Mouse (Mus musculus) forebrain, embryonic 12.5 days (tissue): ENCODE measurements around the gene Hpgds. TPM values are rescaled to one million over a fixed set of nuclear protein-coding genes. Genes with fewer than 3 reads are reported as not detected.
A peak's percentile ranks its signal among the peaks of the same experiment; 100 is the strongest.

Experiments
- ATAC-seq: fragments of 200-750 bp; cut with Nextera tagmentation; 2 replicates; pipeline ENCODE4 v1.8.0; 2017; ENCODE audit warnings: moderate TSS enrichment; ENCODE audit not compliant: low FRiP score
- H3K27ac ChIP-seq: fragments of 300-500 bp; sonication (generic); 2 replicates; pipeline ENCODE4 v1.5.1; 2016; ENCODE audit warnings: mild to moderate bottlenecking
- H3K27me3 ChIP-seq: fragments of 300-500 bp; sonication (generic); 2 replicates; pipeline ENCODE4 v1.6.1; 2016; ENCODE audit warnings: mild to moderate bottlenecking
- H3K36me3 ChIP-seq: fragments of 300-500 bp; sonication (generic); replicated peaks from 2 replicates; pipeline ENCODE4 v1.6.1; 2016; ENCODE audit warnings: mild to moderate bottlenecking
- H3K4me1 ChIP-seq: fragments of 300-500 bp; sonication (generic); 2 replicates; pipeline ENCODE4 v1.6.1; 2016
- H3K4me2 ChIP-seq: fragments of 300-500 bp; sonication (generic); 2 replicates; pipeline ENCODE4 v1.6.1; 2016; ENCODE audit warnings: mild to moderate bottlenecking, moderate library complexity
- H3K4me3 ChIP-seq: fragments of 300-500 bp; sonication (generic); replicated peaks from 2 replicates; pipeline ENCODE4 v1.5.1; 2016; ENCODE audit warnings: mild to moderate bottlenecking
- H3K9ac ChIP-seq: fragments of 300-500 bp; sonication (generic); 2 replicates; pipeline ENCODE4 v1.6.1; 2016; ENCODE audit warnings: mild to moderate bottlenecking
- H3K9me3 ChIP-seq: fragments of 300-500 bp; sonication (generic); 2 replicates; pipeline ENCODE4 v1.6.1; 2016
- WGBS: fragments of 180-500 bp; shearing (Covaris S2); methylation state at CpG from one replicate; pipeline ENCODE4 v1.1.7; 2016; 5-methylcytosine and 5-hydroxymethylcytosine counted together
- polyA plus RNA-seq: library from polyadenylated mRNA; unstranded; fragments of >200 nt; fragmentation: Nextera tagmentation; extraction: Ambion mirVana; gene quantifications from 2 replicates; pipeline ENCODE4 v1.2.1, GENCODE M21; 2016

Hpgds gene
- polyA plus RNA-seq, 1 experiment from 2014 or later: 6.1 TPM

DNA sequence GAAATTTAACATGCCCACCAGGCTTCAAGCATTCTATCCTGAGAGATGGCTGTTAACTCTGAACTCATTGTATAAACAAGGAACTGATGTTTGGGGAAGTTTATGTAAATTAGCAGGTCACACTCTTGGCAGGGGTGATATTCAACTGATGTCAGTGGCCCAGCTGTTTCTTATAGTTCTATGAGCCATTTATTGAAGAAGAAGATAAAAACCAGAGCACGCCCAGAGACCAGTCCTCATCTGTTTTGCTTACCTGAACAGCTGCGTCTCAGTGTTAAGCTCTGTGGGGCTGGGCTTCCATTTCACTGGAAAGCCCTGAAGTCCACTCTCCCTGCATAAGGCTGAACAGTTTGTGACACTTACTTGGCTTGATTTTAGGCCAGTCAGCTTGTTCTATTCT is 6.9 kb downstream of the Hpgds start:
- no peak for ATAC-seq
- Histone ChIP-seq H3K4me3 (no peak overlapping the region), H3K36me3 (no peaks in the 10 kb centered on the region), H3K9me3 (no peaks in the 10 kb centered on the region), H3K27ac (peak overlapping the region; percentile 61), H3K9ac (no peak overlapping the region), H3K27me3 (no peaks in the 10 kb centered on the region), H3K4me1 (peaks cover 16% of the 10 kb centered on the region), H3K4me2 (no peak overlapping the region)
- WGBS: 36% methylated on average over 2 of the region's 2 CpGs

DNA sequence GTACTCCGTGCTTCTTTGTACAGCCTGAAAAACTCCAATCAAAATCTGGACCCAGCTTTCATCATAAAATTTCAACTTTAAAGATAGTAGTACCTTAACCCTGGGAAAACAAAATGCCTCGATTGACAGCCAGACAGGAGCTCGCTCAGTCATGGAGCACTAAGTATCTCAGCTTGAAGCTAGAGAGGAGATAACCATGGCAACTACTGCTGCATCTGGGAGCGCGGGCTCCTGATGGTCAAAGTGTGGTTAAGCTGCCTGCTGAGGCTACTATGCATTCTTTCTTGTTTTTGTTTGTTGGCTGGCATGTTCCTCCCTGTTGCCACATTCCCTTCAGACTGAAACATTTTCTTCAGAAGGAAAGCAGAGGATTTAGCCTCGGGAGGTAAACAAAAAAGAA is 12.3 kb downstream of the Hpgds start:
- Histone ChIP-seq H3K9me3 (no peaks in the 10 kb centered on the region), H3K4me2 (no peak overlapping the region), H3K4me3 (no peak overlapping the region), H3K36me3 (no peaks in the 10 kb centered on the region), H3K27me3 (no peaks in the 10 kb centered on the region), H3K9ac (no peak overlapping the region), H3K4me1 (peaks cover 6% of the 10 kb centered on the region), H3K27ac (no peak overlapping the region)
- WGBS: 40% methylated on average over 6 of the region's 6 CpGs
- ATAC-seq: peak; percentile 43; the same call in 1 of the 2 replicates

DNA sequence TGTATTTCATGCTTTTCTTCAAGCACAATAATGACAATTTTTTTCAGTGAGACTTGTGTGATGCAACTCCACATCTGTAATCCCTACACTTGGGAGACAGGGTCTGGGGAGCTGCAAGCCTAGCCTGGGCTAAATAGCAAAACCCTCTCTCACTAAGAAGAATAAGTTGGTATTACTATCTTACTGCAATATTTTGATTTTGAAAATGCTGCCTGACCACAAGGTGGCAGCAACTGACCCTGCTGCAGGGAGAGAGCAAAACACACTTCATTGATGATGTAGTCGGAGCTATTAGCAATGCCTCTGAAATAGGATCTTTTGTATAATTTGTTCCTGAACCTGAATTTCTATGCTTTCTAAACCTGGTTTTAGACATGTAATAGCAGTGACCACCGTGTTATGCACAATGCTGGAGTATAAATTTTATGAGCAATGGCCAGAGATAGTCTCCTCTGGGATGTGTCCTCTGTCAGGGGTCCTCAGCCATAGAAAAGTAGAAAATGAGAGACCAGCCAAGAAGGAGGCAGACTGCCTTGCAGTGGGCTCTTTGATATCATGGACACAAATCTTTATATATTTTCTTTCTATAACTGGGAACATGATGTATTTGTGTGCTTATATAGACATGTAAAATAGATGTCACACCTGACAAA is 18.5 kb downstream of the Hpgds start:
- no peak overlapping the region for H3K4me2 ChIP-seq
- 19% methylated on average over 2 of the region's 2 CpGs for WGBS
- ATAC-seq: peak; percentile 57; the same call in 1 of the 2 replicates
- H3K9ac ChIP-seq: no peak overlapping the region
- H3K9me3 ChIP-seq: no peaks in the 10 kb centered on the region
- H3K4me3 ChIP-seq: no peak overlapping the region
- H3K27me3 ChIP-seq: no peaks in the 10 kb centered on the region
- H3K4me1 ChIP-seq: peaks cover 3% of the 10 kb centered on the region; the same call in 1 of the 2 replicates
- no peaks in the 10 kb centered on the region; the same call in 1 of the 2 replicates for H3K36me3 ChIP-seq
- H3K27ac ChIP-seq: no peak overlapping the region

DNA sequence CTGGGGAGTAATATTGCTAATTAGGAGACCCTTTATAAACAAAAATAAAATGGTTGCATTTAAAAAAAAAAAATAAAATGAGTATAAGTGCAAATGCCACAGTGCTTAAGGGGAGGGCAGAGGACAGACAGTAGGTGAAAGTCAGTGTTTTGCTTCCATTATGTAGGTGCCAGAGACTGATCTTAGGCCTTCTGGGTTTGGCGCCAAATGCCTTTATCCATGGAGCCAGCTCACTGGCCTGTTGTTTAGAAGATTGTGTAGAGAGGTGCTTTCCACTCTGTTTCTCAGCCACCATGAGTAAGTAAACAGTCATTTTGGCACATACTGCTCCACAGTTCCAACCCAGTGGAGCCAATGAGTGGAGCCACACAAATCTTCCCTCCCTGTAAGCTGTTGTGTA is 27.2 kb downstream of the Hpgds start:
- no peak for ATAC-seq
- 96% methylated on average over 1 of the region's 1 CpGs for WGBS
- Histone ChIP-seq H3K9ac (no peak overlapping the region), H3K36me3 (peaks cover 52% of the 10 kb centered on the region), H3K27ac (no peak overlapping the region), H3K4me1 (no peaks in the 10 kb centered on the region), H3K27me3 (no peaks in the 10 kb centered on the region), H3K9me3 (no peaks in the 10 kb centered on the region), H3K4me2 (no peak overlapping the region), H3K4me3 (no peak overlapping the region)

DNA sequence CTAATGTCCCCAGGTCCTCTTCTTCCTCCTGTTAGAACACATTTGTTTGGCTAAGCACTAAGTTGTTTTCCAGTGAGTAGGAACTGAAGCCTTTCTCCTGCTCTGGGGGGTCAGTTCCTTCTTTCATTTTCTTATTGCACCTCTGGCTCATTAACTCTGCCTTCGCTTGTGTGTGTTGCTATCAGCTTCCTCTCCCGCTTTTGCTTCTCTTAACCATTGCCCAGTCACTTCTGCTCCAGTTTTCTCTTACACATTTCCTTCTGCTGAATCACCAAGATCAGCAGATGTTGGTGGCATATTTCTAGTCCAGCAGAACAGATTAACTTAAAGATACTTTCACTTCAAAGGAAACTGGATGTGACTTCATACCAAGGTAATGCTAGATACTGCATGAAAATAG is 29.8 kb downstream of the Hpgds start:
- no peak for ATAC-seq
- Histone ChIP-seq H3K4me3 (no peak overlapping the region), H3K4me2 (no peak overlapping the region), H3K9ac (no peak overlapping the region), H3K27me3 (no peaks in the 10 kb centered on the region), H3K9me3 (no peaks in the 10 kb centered on the region), H3K27ac (no peak overlapping the region), H3K4me1 (no peaks in the 10 kb centered on the region), H3K36me3 (peaks cover 55% of the 10 kb centered on the region)
- WGBS: 84% methylated on average over 2 of the region's 2 CpGs

DNA sequence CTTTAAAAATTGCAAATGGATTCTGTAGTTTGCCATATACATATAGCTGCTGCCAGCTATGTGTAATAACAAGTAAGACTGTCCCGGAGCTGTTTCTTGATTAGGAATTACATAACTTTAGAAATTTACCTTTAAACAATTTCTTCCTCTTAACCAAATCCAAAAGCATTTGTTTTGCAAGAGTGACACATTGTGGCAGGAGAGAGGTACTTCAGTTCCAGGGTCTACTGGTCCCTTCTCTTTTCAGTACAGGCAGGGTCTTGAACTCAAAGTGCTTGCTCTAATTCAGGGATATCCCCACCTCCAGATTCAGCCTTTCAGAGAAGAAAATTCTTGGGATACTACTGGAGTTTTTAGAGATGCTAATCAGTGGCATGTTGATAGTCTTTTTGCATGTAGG is 65.6 kb downstream of the Hpgds start:
- no peak for ATAC-seq
- H3K9ac ChIP-seq: no peak overlapping the region
- peaks cover 3% of the 10 kb centered on the region; the same call in 1 of the 2 replicates for H3K4me1 ChIP-seq
- 90% methylated on average over 1 of the region's 1 CpGs for whole genome bisulfite sequencing
- H3K27me3 ChIP-seq: no peaks in the 10 kb centered on the region
- H3K36me3 ChIP-seq: peaks cover 53% of the 10 kb centered on the region
- H3K4me3 ChIP-seq: no peak overlapping the region
- no peak overlapping the region for H3K27ac ChIP-seq
- H3K9me3 ChIP-seq: no peaks in the 10 kb centered on the region
- no peak overlapping the region for H3K4me2 ChIP-seq

DNA sequence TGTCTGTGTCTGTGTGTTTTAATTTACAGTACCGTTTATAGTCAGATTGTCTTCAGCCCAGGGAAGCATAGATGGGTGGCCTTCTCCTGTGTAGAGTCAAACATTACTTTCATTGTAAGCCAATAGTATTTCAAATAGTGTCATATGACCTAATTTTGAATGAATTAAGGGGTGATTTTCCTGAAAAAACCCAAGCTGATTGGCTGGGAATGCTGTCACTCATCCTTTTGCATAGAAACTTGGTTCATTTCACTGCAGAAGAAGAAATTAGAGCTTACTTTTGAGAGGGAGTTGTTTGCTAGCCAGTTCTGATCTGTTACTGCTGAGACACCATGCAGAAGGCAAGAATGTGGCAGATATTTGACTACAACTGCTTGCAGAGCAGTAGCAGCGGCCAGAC is 69.5 kb downstream of the Hpgds start:
- H3K27ac ChIP-seq: no peak overlapping the region
- no peak overlapping the region for H3K4me2 ChIP-seq
- no peak for ATAC-seq
- peaks cover 3% of the 10 kb centered on the region; the same call in 1 of the 2 replicates for H3K4me1 ChIP-seq
- H3K9me3 ChIP-seq: no peaks in the 10 kb centered on the region
- H3K36me3 ChIP-seq: peaks cover 68% of the 10 kb centered on the region
- H3K9ac ChIP-seq: no peak overlapping the region
- 90% methylated on average over 2 of the region's 2 CpGs for WGBS
- no peak overlapping the region for H3K4me3 ChIP-seq
- no peaks in the 10 kb centered on the region for H3K27me3 ChIP-seq

Other genes starting within 250 kb of the Hpgds start
- 139 and 140 TPM in 2 replicates for gene Smarcad1, start 102.3 kb downstream of the Hpgds start, polyA plus RNA-seq
- gene C130060K24Rik, start 236.2 kb upstream of the Hpgds start, polyA plus RNA-seq: 6.3 and 7.2 TPM in 2 replicates